Mouse (Mus musculus): Measurements from ENCODE around the gene Col23a1.
"Not testable (repeated sequence)": the region's sequence is repeated elsewhere in the genome, so short reads cannot be mapped to it uniquely, and the experiment has no call there.

The Col23a1 gene

DNA sequence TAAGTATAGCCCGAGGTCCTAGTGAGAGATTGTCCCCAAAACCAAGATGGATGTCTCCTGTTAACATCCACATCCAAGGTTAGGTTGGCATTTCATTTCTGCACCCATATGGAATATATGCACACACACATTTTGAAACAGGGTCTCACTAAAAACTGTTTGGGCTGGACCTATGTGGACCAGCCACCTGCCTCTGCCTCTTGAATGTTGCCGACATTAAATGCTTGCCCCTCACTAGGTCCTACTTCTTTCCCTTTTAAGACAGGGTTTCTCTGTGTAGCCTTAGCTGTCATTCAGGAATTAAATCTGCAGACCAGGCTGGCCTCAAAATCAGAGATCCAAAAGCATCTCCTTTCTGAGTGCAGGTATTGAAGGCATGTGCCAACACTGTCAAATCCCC lies 307.8 kb downstream of the Col23a1 start:
- DNase-seq = no peak

DNA sequence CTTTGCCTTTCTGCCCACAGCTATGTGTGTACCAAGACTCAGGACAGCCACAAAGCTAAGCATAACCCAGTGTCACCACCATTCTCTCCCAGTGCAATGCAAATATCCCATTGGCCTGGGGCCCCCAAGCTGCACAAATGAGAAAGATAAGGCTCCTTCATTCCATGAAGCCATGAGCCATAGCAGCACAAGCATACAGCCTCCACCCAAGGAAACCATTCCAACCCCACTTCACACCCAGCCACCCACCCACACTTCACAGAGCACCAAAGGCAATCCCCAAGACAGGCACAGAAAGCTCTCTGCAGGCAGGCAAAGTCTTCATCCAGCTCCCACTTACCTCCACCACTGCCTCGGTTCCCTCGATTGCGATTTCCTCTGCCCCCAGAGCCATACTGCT lies 312.5 kb downstream of the Col23a1 start:
- DNase-seq = no peak

DNA sequence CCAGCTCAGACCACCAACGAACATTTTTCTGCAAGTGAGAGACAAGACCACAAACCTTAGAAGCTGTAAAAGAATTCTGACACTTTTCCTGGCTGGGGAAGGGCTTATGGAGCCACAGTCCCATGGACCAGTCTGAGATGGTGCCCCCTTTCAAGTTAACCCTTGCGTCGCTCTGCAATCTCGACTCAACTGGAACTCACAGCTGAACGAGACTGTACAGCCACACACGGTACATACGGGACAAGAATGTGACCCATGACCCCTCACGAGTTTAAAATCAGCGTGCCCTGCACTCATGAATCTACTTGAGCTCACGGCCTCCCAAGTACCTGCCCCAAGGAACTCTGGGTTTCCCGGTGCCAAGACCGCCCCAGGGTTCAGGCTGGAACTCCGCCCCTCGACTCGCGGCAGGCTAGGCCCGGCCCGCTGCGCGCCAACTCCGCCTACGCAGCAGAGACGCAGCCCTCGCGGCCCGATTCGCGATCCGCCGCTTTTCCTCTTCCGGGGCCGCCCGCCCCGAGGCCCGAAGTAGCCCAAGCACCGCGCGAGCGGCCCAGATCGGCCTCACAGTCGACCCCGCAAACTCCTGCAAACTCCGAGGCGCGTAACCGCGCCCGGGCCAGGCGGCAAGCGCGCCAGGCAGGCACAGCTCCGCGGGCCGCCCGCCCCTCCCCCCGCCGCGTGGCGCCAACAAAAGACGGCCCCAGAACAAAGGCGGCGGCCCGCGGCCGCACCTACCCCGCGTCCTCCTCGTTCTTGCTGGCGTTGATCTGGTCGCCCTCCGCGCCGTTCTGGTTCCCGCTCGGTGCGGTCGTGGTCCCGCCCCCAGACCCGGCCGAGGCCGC lies 316.1 kb downstream of the Col23a1 start:
- DNase-seq = peak; percentile 92 to 95

DNA sequence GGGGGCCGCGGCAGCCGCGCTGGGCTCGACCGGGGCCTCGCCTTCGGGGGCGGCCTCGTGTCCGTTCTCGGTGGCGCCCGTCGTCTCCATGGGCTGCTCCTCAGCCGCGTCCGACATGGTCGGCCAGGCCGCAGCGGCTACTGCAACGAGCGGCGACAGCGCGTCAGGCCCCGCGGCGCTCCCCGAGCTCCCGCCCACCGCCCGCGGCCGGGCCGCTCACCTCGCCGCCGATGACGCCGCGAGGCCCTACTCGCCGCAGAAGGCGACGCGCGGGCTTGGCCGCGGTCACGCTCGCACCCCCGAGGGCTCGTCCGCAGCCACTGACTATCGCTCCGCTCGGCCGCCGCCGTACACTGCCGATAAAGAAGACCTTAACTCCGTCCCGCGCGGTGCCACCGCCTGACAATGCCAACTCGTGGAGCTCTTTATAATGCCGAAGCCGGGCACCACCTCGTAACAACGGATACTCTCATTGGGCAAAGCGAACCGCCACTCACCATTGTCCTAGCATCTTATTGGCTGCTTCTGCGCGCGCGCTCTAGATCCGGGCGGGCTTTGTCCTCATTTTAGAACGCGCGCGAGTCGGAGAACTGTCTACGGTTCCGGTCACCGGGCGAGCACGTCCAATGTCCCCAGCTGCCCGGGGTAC lies 316.9 kb downstream of the Col23a1 start, which contains the start of gene Hnrnpab:
Gene Hnrnpab, minus strand, starts transcription at position 401 of the 649 bp plus-strand sequence.
- DNase-seq = peak; percentile 97 to 98

DNA sequence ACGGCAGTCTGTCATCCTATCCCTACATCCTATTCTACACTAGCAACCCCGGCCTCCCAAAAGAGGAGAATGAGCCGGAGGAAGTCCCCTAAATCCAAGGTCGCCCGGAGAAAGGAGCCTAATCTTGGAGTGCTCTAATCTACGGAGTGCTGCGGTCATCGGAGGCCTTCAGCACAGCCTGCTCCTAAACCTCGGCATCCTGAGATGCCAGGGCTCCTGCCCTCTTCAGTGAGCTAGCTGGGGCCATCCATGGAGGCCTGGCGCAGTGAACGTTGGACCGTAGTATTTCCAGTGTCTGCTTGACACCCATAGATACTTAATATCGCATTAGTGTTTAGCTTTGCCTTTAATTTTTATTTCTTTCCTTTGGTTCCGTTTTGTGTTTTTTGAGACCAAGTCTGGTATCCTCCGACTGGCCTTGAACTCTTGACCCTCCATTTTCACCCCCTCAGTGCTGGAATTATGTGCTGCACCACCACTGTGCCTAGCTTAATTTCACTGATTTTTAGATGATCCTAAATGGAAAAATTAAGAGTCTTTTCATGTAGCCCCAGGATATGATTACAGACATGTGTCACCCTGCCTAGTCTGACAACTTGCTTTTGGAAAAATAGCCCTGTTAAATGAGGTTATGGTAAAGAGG lies 317.5 kb downstream of the Col23a1 start:
- DNase-seq = no peak

DNA sequence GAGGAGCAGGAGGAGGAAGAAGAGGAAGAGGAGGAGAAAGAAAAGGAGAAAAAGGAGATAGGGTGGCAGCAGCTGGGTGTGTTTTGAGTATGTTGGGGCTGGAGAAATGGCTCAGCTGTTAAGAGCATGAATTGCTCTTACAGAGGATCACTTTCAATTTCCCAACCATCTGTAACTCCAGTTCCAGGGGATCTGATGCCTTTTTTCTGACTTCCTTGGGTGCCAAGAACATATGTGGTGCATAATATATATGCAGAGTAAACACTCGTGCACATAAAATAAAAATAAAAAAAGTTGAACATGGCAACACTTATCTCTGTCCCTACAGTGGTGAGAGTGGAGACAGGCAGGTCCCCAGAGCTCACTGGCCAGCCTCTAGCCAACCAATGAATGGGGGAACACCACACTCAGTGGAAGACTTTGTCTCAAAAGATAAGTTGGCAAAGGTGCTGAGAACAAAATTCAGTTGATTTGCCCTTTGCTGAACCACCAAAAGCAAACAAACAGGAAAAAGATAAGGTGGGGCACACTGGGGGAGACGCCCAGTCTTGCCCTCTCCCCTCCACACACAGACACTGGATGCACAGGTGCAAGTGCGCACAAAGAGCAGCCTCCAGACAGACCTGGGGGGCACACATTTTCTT lies 319.7 kb downstream of the Col23a1 start:
- no peak for DNase-seq

DNA sequence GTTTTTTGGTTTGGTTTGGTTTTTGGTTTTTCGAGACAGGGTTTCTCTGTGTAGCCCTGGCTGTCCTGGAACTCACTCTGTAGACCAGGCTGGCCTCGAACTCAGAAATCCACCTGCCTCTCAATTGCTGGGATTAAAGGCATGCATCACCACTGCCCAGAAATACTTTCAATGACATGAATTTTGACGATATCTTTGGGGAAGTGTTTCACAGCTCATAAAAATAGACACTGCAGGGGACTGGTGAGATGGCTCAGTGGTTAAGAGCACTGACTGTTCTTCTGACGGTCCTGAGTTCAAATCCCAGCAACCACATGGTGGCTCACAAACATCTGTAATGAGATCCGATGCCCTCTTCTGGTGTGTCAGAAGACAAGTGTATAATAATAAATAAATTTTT lies 320.2 kb downstream of the Col23a1 start:
- not testable (repeated sequence) for DNase-seq

DNA sequence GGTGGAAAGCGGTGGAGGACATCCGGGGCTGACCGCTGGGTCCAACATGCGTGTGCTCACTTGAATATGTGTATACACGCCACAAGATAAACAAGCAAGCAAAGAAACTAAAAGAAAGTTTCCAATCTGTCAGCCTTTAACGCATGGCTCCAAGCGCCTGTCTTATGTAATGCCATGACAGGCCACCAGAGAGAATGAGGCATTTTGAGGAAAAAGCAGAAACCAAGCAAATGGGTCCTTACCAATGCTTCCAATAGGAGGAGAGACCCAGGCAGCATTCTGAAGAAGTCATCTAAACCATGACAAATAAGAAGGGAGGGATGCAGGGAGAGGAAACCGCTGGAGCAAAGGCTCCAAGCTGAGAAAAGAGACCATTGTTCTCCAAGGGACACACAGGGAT lies 324.5 kb downstream of the Col23a1 start:
- no peak for DNase-seq

DNA sequence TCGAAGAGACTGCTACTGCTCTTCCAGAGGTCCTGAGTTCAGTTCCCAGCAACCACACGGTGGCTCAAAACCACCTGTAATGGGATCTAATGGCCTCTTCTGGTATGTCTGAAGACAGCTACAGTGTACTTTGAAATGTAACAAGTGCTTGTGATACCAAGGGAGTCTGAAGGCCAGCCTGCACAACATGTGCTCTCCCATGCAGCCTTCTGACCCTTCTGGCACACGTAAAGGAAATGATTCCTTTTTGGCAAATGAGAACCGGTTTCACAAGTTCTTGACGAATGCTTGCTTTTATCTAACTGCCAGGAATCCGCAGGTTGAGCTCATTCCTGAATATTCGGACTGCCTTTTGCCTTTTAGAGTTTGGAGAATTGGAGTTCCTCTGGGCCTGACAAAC lies 325.4 kb downstream of the Col23a1 start:
- peak in 1 of 2 experiments; percentile 25 for DNase-seq

DNA sequence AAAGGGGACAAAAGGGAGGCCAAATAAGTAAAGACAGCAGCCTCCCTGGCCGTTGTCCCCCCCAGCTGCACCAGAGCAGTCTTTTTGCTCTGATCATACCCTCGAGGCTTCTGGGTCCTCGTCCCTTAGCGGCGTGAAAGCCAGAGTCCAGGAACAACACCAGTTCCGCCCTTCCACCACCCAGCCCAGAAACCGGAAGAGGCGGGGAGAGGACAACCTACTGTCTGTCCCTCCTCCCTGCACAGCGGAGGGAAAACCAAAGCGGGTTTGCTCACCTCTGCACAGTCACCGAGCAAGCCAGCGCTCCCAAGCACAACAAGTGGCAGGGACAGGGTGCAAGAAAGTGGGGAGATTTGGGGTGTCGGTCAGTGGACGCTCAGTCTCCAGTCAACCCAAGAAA lies 325.9 kb downstream of the Col23a1 start:
- DNase-seq = peak; percentile 83

DNA sequence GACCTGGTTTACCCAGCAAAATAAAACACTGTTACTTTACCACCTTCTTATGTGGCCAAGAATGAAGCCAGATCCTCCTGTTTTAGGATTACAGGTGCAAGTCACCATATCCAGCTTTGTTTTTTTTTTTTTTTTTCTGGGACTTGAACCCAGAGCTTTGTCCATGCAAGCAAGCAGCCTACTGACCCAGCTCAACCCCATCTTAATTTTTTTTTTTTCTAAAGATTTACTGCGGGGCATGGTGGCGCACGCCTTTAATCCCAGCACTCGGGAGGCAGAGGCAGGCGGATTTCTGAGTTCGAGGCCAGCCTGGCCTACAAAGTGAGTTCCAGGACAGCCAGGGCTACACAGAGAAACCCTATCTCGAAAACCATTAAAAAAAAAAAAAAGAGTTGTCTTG lies 326.4 kb downstream of the Col23a1 start:
- not testable (repeated sequence) for DNase-seq

DNA sequence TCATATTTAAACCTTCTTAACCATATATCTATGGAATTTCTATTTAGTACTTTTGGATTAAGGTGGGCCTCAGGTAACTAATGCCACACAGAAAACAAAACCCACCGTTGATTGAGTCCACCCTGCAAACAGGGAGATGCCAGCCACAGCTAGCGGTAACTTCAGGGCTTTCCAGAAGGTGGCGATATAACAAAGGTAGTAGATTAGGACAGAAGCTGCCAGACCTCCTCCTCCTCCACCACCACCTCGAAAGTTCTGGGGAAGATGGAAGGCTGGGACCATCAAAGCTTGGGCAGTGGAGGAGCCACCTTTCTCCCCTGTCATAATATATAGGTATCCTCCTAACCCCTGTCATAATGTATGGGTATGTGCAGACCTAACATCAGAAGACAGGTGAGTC lies 328.0 kb downstream of the Col23a1 start:
- DNase-seq = peak in 1 of 2 experiments; percentile 83

DNA sequence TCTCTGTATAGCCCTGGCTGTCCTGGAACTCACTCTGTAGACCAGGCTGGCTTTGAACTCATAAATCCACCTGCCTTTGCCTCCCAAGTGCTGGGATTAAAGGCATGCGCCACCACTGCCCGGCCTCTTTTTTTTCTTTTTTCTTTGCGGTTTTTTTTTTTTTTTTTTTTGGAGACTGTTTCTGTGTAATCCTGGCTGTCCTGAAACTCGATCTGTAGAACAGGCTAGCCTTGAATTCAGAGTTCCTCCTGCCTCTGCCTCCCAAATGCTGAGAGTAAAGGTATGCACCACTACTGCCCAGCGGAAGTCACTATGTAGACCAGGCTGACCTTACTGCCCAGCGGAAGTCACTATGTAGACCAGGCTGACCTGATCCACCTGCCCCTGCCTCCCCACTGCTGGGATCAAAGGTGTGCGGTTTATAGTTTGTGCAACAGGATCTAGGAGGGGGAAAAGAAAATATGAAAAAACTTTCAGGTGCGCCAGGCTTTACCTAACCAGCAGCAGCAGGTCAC lies 329.2 kb downstream of the Col23a1 start:
- DNase-seq = no peak

DNA sequence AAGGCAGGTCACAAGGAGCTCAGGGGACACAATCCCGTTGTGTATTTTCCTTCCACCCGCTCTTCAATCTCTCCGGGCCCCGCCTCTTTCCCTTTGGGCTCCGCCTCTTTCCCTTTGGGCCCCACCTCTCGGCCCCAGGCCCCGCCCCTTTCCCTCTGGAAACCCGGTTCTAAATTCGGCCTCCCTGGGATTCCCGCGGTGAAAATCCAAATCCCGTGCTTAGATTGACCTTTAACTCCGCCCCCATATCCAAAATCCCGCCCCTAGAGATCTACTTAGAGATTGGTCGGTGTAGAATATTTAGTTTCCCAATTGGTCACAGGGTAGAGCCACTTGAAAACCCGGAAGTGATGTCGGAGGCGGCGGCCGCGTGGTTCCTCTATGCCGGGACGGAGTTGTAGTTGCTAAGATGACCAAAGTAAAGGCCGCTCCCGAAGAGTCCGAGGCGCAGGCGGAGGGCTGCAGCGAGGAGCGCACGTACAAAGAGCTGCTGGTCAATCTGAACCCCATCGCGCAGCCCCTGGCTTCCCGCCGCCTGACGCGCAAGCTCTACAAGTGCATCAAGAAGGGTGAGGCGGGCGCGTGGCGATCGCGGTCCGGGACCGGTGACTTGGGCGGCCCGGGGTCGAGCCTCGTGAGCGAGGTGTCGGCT lies 329.8 kb downstream of the Col23a1 start, which contains the start of gene Nhp2:
Gene Nhp2, plus strand, starts transcription at position 327 of the 652 bp plus-strand sequence.
- peak; percentile 94 to 98 for DNase-seq

DNA sequence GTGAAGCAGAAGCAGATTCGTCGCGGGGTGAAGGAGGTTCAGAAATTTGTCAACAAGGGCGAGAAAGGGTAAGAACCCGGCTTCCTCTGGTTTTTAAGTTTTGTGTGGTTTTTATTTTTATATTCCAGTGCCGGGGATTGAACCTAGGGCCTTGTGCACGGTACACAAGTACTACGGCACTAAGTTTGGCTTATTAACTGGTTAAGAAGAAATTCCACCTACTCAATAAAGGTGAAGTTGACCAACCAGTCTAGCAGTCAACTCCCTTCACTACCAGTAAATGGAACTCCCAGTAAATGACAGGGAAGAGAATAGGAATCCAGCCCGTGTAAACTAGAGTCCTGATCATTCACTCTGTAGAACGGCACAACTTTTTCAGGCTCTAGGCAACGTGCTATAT lies 330.4 kb downstream of the Col23a1 start:
- DNase-seq = no peak

DNA sequence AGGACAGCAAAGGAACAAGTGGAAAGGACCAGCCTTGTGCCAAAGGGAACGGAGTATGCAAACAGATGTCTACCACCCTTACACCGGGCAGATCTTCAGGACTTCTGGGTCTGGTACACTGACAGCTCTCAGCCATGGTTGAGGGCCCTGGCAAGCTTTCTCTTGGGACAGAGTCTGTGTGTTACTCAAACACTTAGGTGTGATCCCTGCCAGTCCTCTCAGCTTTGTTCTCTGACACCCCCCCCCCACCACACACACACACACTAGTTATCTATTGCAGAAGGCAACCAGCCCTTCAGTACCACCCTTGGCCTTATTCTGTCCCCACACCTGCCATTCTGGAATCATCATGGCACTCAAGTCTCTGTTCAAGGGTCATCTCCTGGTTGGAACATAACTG lies 332.1 kb downstream of the Col23a1 start:
- no peak for DNase-seq

DNA sequence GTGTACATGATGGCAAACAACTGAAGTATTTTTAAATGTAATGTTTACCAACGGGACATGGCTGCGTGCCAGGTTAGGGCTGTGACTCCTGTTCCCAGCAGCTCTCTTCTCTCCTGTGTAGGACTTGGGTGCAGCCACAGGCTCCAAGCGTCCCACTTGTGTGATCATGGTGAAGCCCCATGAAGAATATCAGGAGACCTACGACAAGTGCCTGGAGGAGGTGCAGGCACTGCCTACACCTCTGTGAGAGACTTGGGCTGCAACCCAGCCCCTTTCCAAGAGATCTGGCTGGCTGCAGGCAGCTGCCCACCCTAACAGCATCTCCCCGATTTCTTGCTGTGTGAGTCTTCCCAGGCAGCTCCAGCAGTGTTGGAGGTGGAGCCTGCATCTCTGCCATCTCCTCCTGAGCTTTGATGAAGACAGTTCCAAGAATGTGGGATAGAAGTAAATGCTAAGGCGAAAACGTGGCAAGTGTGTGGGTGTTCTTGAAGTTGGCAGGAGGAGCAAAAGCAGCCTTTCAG lies 333.3 kb downstream of the Col23a1 start:
- DNase-seq = peak in 1 of 2 experiments; percentile 35

DNA sequence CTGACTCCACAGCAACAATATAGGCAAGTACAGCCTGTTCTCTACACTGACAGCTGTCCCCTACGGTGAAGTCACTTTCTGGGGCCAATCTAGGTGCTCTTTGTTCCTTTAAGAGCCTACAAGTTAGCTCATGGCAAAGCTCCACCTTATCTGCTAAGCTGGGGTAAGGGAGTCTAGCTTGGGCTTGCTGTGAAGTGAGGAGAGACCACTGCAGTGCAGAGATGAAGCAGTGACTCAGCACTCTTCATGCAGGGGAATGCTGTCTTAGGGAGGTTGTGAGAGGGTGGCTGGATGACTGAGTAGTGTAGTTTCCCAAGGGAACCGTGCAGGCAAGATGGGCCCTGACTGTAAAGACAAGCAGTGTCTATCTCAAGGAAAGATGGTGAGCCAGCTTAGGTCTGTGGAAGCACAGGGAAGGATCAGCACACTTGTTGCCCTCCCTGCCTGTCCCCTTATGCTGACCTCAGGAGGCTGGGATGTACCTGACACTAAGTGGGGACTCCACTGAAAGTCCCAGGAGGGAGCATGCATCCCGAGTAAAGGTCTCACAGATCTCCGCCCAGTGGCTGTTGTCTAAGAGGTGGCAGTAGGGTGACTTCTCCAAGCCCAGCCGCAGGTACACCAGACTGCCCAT lies 335.6 kb downstream of the Col23a1 start:
- peak in 1 of 2 experiments; percentile 16 for DNase-seq

DNA sequence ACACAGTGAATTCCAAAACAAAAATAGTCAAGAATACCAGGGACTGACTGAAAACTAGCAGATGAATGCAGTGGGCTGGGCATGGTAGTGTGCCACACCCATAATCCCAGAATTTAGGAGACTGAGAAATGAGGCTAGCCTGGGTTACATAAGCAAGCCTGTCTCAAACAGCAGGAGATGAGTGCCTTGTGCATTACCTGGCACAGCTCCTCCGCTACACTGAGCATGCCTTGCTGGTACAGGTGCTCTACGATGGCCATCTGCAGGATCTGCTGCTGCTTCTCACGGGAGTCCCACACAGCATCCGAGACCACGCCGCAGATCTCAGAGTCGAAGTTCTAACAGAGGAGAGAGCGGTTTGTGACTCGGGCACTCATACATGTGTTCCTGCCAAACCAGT lies 337.7 kb downstream of the Col23a1 start:
- no peak for DNase-seq

DNA sequence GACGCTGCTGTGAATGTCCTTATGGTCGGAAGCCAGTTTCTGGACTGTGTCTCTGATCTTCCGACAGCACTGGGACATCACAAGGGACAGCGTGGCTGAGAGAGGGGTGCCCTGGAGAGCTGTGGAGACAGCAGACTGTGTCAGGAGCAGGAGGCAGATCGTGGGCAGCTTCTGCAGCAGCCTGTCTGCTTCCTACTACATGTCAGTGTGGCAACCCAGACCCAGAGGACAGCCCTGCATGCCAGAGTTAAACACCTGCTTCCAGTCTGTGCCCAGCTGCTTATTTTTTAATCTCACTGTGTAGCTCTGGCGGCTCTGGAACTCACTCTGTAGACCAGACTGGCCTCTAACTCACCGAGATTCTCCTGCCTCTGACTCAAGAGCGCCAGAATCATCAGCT lies 338.2 kb downstream of the Col23a1 start:
- peak in 1 of 2 experiments; percentile 16 for DNase-seq

DNA sequence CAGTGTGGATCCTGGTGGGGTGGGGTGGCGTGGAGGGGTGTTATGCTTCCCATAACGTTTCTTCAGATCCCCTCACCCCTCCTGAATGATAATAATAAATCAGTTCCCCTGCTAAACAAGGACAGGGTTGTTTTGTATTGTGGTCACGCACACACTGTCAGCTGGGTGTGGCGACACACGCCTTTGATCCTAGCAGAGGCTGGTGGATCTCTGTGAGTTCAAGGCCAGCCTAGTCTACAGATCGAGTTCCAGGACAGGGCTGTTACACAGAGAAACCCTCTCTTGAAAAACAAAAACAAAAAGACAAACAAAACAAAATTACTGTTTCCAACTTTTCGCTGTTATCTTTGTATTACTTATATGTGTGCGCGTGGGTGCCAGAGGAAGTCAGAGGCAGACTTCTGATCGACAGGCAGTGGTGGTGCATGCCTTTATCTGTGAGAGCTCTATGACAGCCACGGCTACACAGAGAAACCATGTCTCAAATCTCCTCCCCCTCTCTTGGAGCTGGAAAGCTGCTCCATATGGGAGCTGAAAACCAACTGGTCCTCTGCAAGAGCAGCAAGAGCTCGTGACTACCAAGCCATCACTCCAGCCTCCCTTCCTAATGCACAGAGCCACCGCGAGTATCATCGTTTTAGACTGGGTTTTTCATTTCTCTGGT lies 340.1 kb downstream of the Col23a1 start:
- no peak for DNase-seq
